Mouse (Mus musculus) CH12F3 (cell line): ENCODE measurements around the gene Gm3264.
"Not testable (repeated sequence)": the region's sequence is repeated elsewhere in the genome, so short reads cannot be mapped to it uniquely, and the experiment has no call there.

Experiments
- in situ Hi-C: fragments of 300-500 bp; cut with MboI; formaldehyde crosslinking; loops from 2 replicates; pipeline ENCODE4 v1.14.3; 2020; ENCODE audit warnings: low sequenced_read_pairs

Gm3264 gene

DNA sequence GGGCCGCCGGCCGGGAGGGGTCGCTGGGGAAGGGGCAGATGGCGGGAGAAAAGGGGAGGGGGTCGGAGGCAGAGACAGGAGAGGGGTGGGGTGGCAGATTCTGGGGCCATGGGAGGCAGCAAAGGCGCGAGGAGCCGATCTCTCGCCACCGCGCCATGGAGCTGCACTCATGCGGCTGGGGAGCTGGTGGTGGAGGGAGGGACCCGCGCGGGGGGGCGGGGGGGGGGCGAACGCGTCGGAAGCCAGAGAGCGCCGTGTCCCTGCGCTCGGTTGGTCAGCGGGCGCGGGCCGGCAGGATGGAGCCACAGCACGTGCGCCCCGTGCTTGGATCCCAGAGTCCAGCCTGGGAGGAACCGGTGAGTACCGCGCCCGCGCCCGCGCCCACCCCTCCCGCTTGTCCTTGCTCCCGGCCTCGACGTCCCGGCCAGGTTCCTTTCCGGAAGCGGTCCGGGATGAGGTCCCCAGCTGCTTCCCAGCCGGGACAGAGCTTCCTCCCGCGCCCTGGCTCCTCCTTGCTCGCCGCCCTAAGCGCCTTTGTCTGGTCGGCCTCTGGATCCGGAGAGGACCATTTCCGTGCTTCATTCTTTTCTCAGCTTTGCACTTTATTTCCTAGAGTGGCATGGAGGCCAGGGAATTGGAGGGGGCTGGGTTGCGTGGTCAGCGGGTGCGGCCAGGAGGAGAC lies at the start of gene Gm3264:
TSS of gene Gm3264 (plus strand) at position 278 of the 682 bp plus-strand sequence.
- in situ Hi-C loops = not testable (repeated sequence)

DNA sequence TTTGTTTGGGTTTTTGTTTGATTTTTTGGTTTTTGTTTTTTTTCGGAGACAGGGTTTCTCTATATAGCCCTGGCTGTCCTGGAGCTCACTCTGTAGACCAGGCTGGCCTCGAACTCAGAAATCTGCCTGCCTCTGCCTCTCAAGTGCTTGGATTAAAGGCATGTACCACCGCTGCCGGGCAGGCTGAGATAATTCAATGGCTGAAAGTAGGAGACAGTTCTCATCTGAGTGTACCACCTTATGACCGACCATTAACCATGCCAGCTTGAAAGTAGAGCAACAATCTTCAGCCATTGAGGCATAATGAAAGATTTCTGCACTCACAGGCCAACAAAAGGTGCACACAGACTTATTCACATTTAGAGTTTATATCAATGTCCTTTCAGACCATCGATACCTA lies 49.0 kb upstream of the Gm3264 start:
- in situ Hi-C loops = not testable (repeated sequence)

DNA sequence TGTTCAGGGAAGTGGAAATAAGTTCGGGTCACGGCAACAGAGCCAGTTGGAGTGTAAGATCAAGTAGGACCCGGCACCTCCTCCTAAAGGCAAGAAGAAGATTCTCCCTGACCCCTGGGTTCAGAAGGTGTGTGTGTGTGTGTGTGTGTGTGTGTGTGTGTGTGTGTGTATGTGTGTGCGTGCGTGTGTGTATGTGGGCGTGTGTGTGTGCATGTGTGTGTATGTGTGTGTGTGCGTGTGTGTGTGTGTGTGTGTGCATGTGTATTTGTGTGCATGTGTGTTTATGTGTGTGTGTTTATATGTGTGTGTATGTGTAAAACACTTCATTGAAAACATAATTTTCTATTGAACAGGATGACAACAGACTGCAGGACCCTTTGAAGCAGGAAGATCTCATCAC lies 33.4 kb upstream of the Gm3264 start:
- in situ Hi-C loops = not testable (repeated sequence)

DNA sequence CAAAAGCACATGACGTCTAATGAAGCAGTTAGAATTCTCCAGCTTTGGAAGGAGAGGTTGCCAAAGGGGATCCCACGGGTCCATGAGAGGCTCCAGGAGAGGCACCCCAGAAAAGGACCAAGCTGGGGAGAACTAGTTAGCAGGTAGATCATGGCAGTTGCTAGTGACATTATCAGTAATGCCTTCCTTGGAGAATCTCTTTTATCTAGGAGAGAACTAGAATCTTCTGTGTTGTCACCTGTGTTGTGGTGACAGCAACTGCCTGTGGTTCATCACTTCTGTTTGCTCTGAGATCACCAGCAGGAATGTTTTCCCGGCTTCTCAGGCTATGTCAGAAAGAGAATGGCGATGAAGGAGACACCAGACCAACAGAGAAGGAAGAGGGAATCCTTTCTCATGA lies 17.6 kb upstream of the Gm3264 start, which contains the start of gene Gm3269:
TSS of gene Gm3269 (plus strand) at position 301 of the 400 bp plus-strand sequence.
- in situ Hi-C loops = not testable (repeated sequence)

DNA sequence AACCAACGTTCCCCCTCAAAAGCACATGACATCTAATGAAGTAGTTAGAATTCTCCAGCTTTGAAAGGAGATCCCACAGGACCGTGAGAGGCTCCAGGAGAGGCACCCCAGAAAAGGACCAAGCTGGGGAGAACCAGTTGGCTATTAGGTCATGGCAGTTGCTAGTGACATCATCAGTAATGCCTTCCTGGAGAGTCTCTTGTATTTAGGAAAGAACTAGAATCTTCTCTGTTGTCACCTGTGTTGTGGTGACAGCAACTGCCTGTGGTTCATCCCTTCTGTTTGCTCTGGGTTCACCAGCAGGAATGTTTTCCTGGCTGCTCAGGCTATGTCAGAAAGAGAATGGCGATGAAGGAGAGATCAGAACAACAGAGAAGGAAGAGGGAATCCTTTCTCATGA lies 36.7 kb downstream of the Gm3264 start, which contains the start of gene Gm3278:
TSS of gene Gm3278 (plus strand) at position 301 of the 400 bp plus-strand sequence.
- in situ Hi-C loops = not testable (repeated sequence)
